Mouse (Mus musculus) G1E (cell line): ENCODE measurements around the gene Tsen54. TPM values are rescaled to one million over a fixed set of nuclear protein-coding genes. Genes with fewer than 3 reads are reported as not detected.

ENCODE experiments used
- ATAC-seq: 2 replicates; pipeline ENCODE4 v1.8.0; 2016; ENCODE audit warnings: mild to moderate bottlenecking; ENCODE audit not compliant: insufficient number of reproducible peaks, poor library complexity, low FRiP score, severe bottlenecking; ENCODE audit errors: extremely low read depth
- DNase-seq: peaks from one replicate; pipeline ENCODE4 v3.0.0; 2012; ENCODE audit warnings: low spot score
- H3K27me3 ChIP-seq: 2 replicates; pipeline ENCODE4 v1.6.1; 2012; ENCODE audit warnings: mild to moderate bottlenecking, low read length, inconsistent platforms; ENCODE audit not compliant: insufficient read depth
- H3K36me3 ChIP-seq: replicated peaks from 2 replicates; pipeline ENCODE3; 2012; ENCODE audit warnings: mild to moderate bottlenecking, inconsistent platforms
- H3K4me1 ChIP-seq: 2 replicates; pipeline ENCODE4 v1.6.1; 2012; ENCODE audit warnings: low read depth, low read length, inconsistent platforms, mixed read lengths; ENCODE audit not compliant: insufficient read depth
- H3K4me3 ChIP-seq: 2 replicates; pipeline ENCODE4 v1.5.1; 2012; ENCODE audit warnings: low read depth, mild to moderate bottlenecking, inconsistent platforms, low read length, moderate library complexity, mixed read lengths
- H3K9me3 ChIP-seq: replicated peaks from 2 replicates; pipeline ENCODE4 v1.6.1; 2012; ENCODE audit warnings: inconsistent platforms
- CTCF ChIP-seq: IDR thresholded peaks from 2 replicates; pipeline ENCODE4 v1.5.1; 2012; ENCODE audit warnings: low read depth, low read length, inconsistent platforms, mixed read lengths
- GATA1 ChIP-seq: IDR thresholded peaks from 2 replicates; pipeline ENCODE4 v1.6.1; 2012; ENCODE audit warnings: borderline replicate concordance, low read length, inconsistent platforms, mixed read lengths
- GATA2 ChIP-seq: IDR thresholded peaks from 2 replicates; pipeline ENCODE4 v1.6.1; 2012; ENCODE audit warnings: low read depth, low read length, inconsistent platforms, borderline replicate concordance
- POLR2AphosphoS5 ChIP-seq: IDR thresholded peaks from 2 replicates; pipeline ENCODE4 v1.6.1; 2012; ENCODE audit warnings: low read depth, low read length, inconsistent platforms; ENCODE audit not compliant: insufficient replicate concordance
- TAL1 ChIP-seq: conservative IDR thresholded peaks from 2 replicates; pipeline ENCODE4 v1.6.1; 2012; ENCODE audit warnings: low read depth, low read length, inconsistent platforms, mixed read lengths
- polyA plus RNA-seq: library from polyadenylated mRNA; stranded (reverse); fragments of >175 nt; gene quantifications from 2 replicates; pipeline ENCODE4 v1.2.3, GENCODE M21; 2012
- total RNA-seq, 2 experiments: library from RNA; stranded (forward) in 1 of 2; stranded (reverse) in 1 of 2; fragments of 200-1000 nt in 1 of 2; fragments of >200 nt in 1 of 2; fragmentation: Nextera tagmentation in 1 of 2; gene quantifications; 2 replicates each; pipeline ENCODE4 v1.2.3; 2014 to 2017

Tsen54 gene
- total and polyA plus RNA-seq, 3 experiments = 6.6 to 37.5 (median 18.7) TPM

- peaks cover 32% of the 10 kb centered on the region for H3K36me3 ChIP-seq
- H3K4me1 ChIP-seq = peaks cover 47% of the 10 kb centered on the region
- DNase-seq (peak; percentile 92), ATAC-seq (peak; percentile 86)
- no peak for TF ChIP-seq POLR2AphosphoS5
- peak; percentile 78; the same call in 1 of the 2 replicates for TF ChIP-seq CTCF
- peaks cover 50% of the 10 kb centered on the region for H3K27me3 ChIP-seq
- H3K4me3 ChIP-seq = peak within 1 kb of the TSS; percentile 88
- no peaks in the 10 kb centered on the region for H3K9me3 ChIP-seq
These were observed 822 bp upstream of the Tsen54 start, which contains the start of gene Caskin2 for GRCm38 (mm10) chr11:115813507-115814296. TSS of gene Caskin2 (minus strand) at chr11:115813639.

- TF ChIP-seq GATA2 = no peak
- no peak for TF ChIP-seq TAL1
- TF ChIP-seq CTCF = no peak
- no peak for TF ChIP-seq GATA1
- no peak for TF ChIP-seq POLR2AphosphoS5
- ATAC-seq = no peak
- peaks cover 47% of the 10 kb centered on the region for H3K4me1 ChIP-seq
- no peak for DNase-seq
- H3K27me3 ChIP-seq = peaks cover 14% of the 10 kb centered on the region
- no peak overlapping the region for H3K4me3 ChIP-seq
- peaks cover 62% of the 10 kb centered on the region for H3K36me3 ChIP-seq
- no peaks in the 10 kb centered on the region for H3K9me3 ChIP-seq
These were observed 2.8 kb downstream of the Tsen54 start for GRCm38 (mm10) chr11:115817331-115817730.

- no peaks in the 10 kb centered on the region for H3K27me3 ChIP-seq
- ATAC-seq (no peak), DNase-seq (no peak)
- H3K36me3 ChIP-seq = peaks cover 71% of the 10 kb centered on the region
- no peak overlapping the region for H3K4me3 ChIP-seq
- H3K4me1 ChIP-seq = peaks cover 39% of the 10 kb centered on the region
- no peaks in the 10 kb centered on the region for H3K9me3 ChIP-seq
- TF ChIP-seq GATA2 (no peak), CTCF (no peak), GATA1 (no peak), POLR2AphosphoS5 (no peak), TAL1 (no peak)
These were observed 5.5 kb downstream of the Tsen54 start for GRCm38 (mm10) chr11:115819915-115820623.

GRCm38 (mm10) chr11:115821001-115821400 is 6.5 kb downstream of the Tsen54 start:
- no peak for DNase-seq
- no peaks in the 10 kb centered on the region for H3K27me3 ChIP-seq
- peaks cover 65% of the 10 kb centered on the region for H3K36me3 ChIP-seq
- no peaks in the 10 kb centered on the region for H3K9me3 ChIP-seq
- ATAC-seq = no peak
- peaks cover 30% of the 10 kb centered on the region for H3K4me1 ChIP-seq
- H3K4me3 ChIP-seq = no peak overlapping the region
- TF ChIP-seq POLR2AphosphoS5 (no peak), GATA1 (no peak), GATA2 (no peak), CTCF (no peak), TAL1 (no peak)

- no peaks in the 10 kb centered on the region for H3K9me3 ChIP-seq
- peaks cover 3% of the 10 kb centered on the region; the same call in 1 of the 2 replicates for H3K27me3 ChIP-seq
- peak; percentile 79 for ATAC-seq
- peak; percentile 97 for DNase-seq
- H3K4me3 ChIP-seq = peak within 1 kb of the TSS; percentile 79
- H3K4me1 ChIP-seq = peaks cover 41% of the 10 kb centered on the region
- TF ChIP-seq TAL1 (no peak), POLR2AphosphoS5 (no peak), GATA2 (no peak), CTCF (no peak), GATA1 (no peak)
- H3K36me3 ChIP-seq = peaks cover 56% of the 10 kb centered on the region
These were observed 9.5 kb downstream of the Tsen54 start, which contains the start of gene Llgl2 for GRCm38 (mm10) chr11:115823774-115824740. TSS of gene Llgl2 (plus strand) at chr11:115824049.
